Mouse (Mus musculus) olfactory bulb, adult 2 months (tissue): Measurements from ENCODE around the gene Prss42.
"Not testable (repeated sequence)": the region's sequence is repeated elsewhere in the genome, so short reads cannot be mapped to it uniquely, and the experiment has no call there.

Source experiments
- CTCF ChIP-seq: fragments of 200-500 bp; IDR thresholded peaks from 2 replicates; pipeline ENCODE4 v1.5.1; 2012; ENCODE audit warnings: low read depth, mild to moderate bottlenecking, low read length, moderate library complexity; ENCODE audit not compliant: insufficient read depth
- POLR2A ChIP-seq: fragments of 200-500 bp; IDR thresholded peaks from 2 replicates; pipeline ENCODE4 v1.6.1; 2012; ENCODE audit warnings: mild to moderate bottlenecking, low read depth, low read length, moderate library complexity; ENCODE audit not compliant: insufficient read depth

- TF ChIP-seq POLR2A, CTCF: not testable (repeated sequence)
These were observed 22.6 kb downstream of the Prss42 start for GRCm38 (mm10) chr9:110820546-110820945.
